Mouse (Mus musculus): Measurements from ENCODE around the gene Mtnr1b.

Gene Mtnr1b

DNA sequence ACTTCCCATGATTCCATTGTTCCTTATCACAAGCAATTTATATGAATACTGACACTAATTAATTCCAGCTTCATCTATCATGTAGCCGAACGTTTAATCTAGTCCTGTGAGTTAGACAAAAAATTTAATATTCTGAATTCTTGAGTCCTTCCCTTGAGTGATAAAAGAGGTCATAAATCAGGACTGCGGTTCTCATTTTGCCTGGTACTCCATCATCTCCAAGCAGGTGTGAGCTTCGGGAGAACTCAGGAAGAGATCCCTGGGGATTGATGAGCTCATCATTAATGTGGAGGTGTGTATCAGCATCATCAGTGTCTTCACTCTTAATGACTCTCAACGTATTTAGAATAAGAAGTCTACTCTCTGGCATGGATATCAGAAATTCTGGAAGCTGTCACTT lies 74.0 kb downstream of the Mtnr1b start:
- DNase-seq: no peak

DNA sequence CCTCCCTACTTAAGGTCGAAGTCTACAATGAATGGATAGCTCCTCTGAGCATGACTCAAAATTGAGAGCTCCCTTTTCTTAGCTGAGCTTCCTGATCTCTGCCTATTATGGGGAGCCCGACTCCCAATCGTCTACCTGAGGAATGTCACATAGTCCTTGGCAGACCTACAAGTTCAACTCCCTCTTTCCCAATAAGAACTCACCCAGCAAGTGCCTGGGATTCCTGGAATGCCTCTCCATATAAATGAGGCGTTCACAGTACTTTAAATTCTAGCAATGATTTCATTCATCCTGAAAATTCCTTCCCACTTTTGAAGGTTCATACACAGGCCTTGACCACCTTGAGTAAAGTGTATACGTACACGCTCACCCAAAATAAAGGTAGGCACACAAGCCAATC lies 79.9 kb downstream of the Mtnr1b start:
- DNase-seq: no peak

DNA sequence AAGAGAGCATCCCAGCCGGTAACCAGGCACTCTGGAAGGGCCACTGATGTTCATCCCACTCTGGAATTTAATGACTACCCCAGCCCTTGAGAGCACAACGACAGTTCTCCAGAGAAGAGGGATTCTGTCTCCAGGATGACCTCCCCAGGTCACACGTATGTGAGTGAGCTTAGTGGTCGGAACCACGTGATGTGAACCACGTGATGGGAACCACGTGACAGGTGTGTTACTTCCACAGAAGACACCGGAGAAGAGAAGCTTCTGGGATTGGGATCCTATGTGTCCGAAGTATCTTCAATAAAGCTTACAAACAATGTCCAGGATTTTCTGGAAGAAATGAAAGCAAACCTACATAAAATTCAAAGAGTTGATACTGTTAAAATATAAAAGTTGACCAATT lies 82.3 kb downstream of the Mtnr1b start:
- no peak for DNase-seq

DNA sequence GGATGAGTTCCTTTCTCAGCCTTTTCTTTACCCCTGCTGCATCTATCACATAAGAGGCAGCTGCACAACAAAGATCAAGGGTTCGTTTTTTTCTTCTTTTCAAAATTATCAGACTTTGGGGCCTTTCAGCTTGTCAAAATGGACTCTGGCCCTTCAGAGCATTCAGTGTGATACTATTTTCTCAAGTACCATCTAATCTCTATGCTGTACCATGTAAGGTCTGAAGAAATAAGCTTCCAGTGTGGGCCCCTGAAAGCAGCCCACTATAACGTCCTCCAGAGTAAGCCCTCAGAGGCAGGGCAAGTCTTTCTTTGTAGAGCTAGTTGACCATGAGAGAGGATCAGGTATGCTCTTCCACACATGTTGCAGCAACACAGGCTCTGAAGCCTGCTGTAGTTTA lies 87.7 kb downstream of the Mtnr1b start:
- DNase-seq: no peak

DNA sequence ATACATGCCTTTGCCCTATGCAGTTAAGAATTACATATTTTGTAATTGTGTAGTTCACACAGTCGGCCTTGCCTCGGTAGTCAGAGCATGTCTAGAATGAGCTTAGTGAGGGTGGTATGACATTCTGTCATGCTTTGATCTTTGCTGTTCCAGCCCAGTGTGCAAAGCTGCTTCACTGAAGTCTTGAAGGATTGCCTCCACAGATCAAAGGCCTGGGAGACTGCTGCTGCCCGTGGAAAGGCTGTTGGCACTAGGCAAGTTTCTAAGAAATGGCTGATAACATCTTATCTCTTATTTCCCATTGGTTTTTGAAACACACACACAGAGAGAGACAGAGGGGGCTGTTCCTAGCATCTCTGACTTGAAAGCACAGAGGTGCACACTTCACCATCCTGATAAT lies 88.2 kb downstream of the Mtnr1b start:
- no peak for DNase-seq

DNA sequence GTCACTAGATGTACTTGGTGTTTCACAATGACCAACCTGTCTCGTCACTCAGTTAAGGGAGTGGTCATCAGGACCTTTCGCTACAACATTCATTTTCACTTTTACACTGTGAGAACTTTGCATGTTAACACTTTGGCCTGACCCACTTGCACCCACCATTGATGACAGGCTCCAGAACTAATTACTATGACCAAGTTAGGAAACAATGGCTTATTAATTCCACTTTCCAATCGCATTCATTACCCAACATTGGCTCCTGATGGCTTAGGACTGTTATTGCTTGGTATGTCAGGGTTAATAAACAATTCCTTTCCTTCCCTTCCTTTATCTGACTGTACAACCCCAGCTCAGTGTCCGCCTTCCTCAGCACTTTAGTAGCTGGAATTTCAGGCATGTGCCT lies 92.4 kb downstream of the Mtnr1b start:
- no peak for DNase-seq

DNA sequence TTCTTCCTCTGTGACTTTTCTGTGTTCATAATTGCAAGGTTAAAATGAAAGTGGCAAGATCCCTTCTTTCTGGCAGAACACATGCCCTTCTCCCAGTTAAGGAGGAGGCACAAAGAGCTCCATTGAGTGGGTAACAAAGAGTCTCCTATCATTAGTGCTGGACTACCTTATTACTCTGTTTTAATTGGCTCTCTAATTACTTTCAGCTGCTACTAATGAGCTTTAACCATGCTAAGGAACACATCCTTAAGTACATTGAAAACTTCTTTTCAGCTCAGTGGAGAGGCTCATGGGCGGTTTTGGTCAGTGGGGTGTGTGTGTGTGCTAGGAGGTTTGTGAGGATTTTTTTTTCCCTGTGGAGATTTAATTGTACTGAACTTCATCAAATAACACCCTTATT lies 99.4 kb downstream of the Mtnr1b start:
- no peak for DNase-seq
